Mouse (Mus musculus) kidney, adult 2 months (tissue): ENCODE data around the gene Tspan33. TPM values are rescaled to one million over a fixed set of nuclear protein-coding genes. Genes with fewer than 3 reads are reported as not detected.

ENCODE experiments used
- DNase-seq: peaks from one replicate; pipeline ENCODE4 v3.0.0; 2021
- H3K27ac ChIP-seq: fragments of 200-500 bp; 2 replicates; pipeline ENCODE4 v1.5.1; 2012; ENCODE audit warnings: low read depth, low read length, control low read depth, inconsistent platforms; ENCODE audit not compliant: insufficient read depth
- H3K27me3 ChIP-seq: fragments of 200-500 bp; replicated peaks from 2 replicates; pipeline ENCODE4 v1.6.1; 2012; ENCODE audit warnings: mild to moderate bottlenecking, moderate library complexity, low read length, inconsistent platforms; ENCODE audit not compliant: control insufficient read depth, insufficient read depth
- H3K36me3 ChIP-seq: fragments of 200-500 bp; 2 replicates; pipeline ENCODE4 v1.6.1; 2012; ENCODE audit warnings: mild to moderate bottlenecking, moderate library complexity, low read length, inconsistent platforms; ENCODE audit not compliant: control insufficient read depth, insufficient read depth
- H3K4me1 ChIP-seq: fragments of 200-500 bp; 2 replicates; pipeline ENCODE4 v1.6.1; 2011; ENCODE audit warnings: low read length; ENCODE audit not compliant: control insufficient read depth, insufficient read depth
- H3K4me3 ChIP-seq: fragments of 200-500 bp; 2 replicates; pipeline ENCODE4 v1.5.1; 2011; ENCODE audit warnings: mild to moderate bottlenecking, low read depth, low read length, control low read depth; ENCODE audit not compliant: insufficient read depth
- CTCF ChIP-seq: fragments of 200-500 bp; conservative IDR thresholded peaks from 2 replicates; pipeline ENCODE4 v1.5.1; 2011; ENCODE audit warnings: low read depth, mild to moderate bottlenecking, control low read depth, low read length, moderate library complexity, mixed read lengths; ENCODE audit not compliant: insufficient read depth, insufficient read length
- POLR2A ChIP-seq: fragments of 200-500 bp; IDR thresholded peaks from one replicate; pipeline ENCODE4 v1.6.1; 2011; ENCODE audit warnings: low read depth, low read length, control low read depth
- WGBS: fragments of 180-500 bp; shearing (Covaris S2); methylation state at CpG from one replicate; pipeline ENCODE4 v1.1.7; 2018; 5-methylcytosine and 5-hydroxymethylcytosine counted together
- polyA plus RNA-seq: library from polyadenylated mRNA; depleted of rRNA; stranded (reverse); fragments of >200 nt; gene quantifications from 2 replicates; pipeline ENCODE4 v1.2.3, GENCODE M21; 2012

Tspan33 gene
- polyA plus RNA-seq, 1 experiment, result 39.8 TPM

GRCm38 (mm10) chr6:29697548-29697947 is 3.5 kb downstream of the Tspan33 start:
- Histone ChIP-seq H3K36me3 (no peaks in the 10 kb centered on the region), H3K4me1 (peaks cover 3% of the 10 kb centered on the region; the same call in 1 of the 2 replicates), H3K4me3 (no peak overlapping the region), H3K27ac (no peak overlapping the region), H3K27me3 (no peaks in the 10 kb centered on the region)
- WGBS, result 58% methylated on average over 3 of the region's 3 CpGs
- TF ChIP-seq POLR2A, result no peak
- no peak for TF ChIP-seq CTCF
- DNase-seq, result no peak

GRCm38 (mm10) chr6:29699085-29699745 is 5.2 kb downstream of the Tspan33 start:
- 91% methylated on average over 7 of the region's 7 CpGs for WGBS
- Histone ChIP-seq H3K27me3 (no peaks in the 10 kb centered on the region), H3K4me3 (no peak overlapping the region), H3K4me1 (peaks cover 3% of the 10 kb centered on the region; the same call in 1 of the 2 replicates), H3K36me3 (no peaks in the 10 kb centered on the region), H3K27ac (no peak overlapping the region)
- no peak for DNase-seq
- TF ChIP-seq POLR2A (no peak), CTCF (no peak)

- DNase-seq, result no peak
- no peaks in the 10 kb centered on the region for H3K27me3 ChIP-seq
- no peak overlapping the region for H3K4me3 ChIP-seq
- H3K36me3 ChIP-seq, result no peaks in the 10 kb centered on the region
- H3K4me1 ChIP-seq, result peaks cover 6% of the 10 kb centered on the region; the same call in 1 of the 2 replicates
- WGBS, result 77% methylated on average over 6 of the region's 6 CpGs
- no peak overlapping the region for H3K27ac ChIP-seq
- TF ChIP-seq POLR2A (no peak), CTCF (no peak)
These were observed 7.0 kb downstream of the Tspan33 start for GRCm38 (mm10) chr6:29701051-29701450.

GRCm38 (mm10) chr6:29702126-29702525 is 8.1 kb downstream of the Tspan33 start:
- no peak overlapping the region for H3K4me3 ChIP-seq
- TF ChIP-seq POLR2A (no peak), CTCF (no peak)
- no peak overlapping the region for H3K27ac ChIP-seq
- WGBS, result 83% methylated on average over 3 of the region's 3 CpGs
- H3K4me1 ChIP-seq, result peaks cover 6% of the 10 kb centered on the region; the same call in 1 of the 2 replicates
- H3K27me3 ChIP-seq, result no peaks in the 10 kb centered on the region
- no peak for DNase-seq
- no peaks in the 10 kb centered on the region for H3K36me3 ChIP-seq

GRCm38 (mm10) chr6:29704143-29704542 is 10.1 kb downstream of the Tspan33 start:
- WGBS, result 76% methylated on average over 5 of the region's 5 CpGs
- Histone ChIP-seq H3K36me3 (no peaks in the 10 kb centered on the region), H3K27ac (no peak overlapping the region), H3K27me3 (no peaks in the 10 kb centered on the region), H3K4me1 (peaks cover 6% of the 10 kb centered on the region; the same call in 1 of the 2 replicates), H3K4me3 (no peak overlapping the region)
- TF ChIP-seq POLR2A (no peak), CTCF (no peak)
- no peak for DNase-seq

- no peak for DNase-seq
- no peaks in the 10 kb centered on the region for H3K36me3 ChIP-seq
- TF ChIP-seq CTCF (no peak), POLR2A (no peak)
- peaks cover 6% of the 10 kb centered on the region; the same call in 1 of the 2 replicates for H3K4me1 ChIP-seq
- WGBS, result 71% methylated on average over 2 of the region's 2 CpGs
- H3K27ac ChIP-seq, result no peak overlapping the region
- H3K4me3 ChIP-seq, result no peak overlapping the region
- no peaks in the 10 kb centered on the region for H3K27me3 ChIP-seq
These were observed 13.9 kb downstream of the Tspan33 start for GRCm38 (mm10) chr6:29707902-29708301.

- no peak for DNase-seq
- Histone ChIP-seq H3K36me3 (no peaks in the 10 kb centered on the region), H3K4me1 (peaks cover 3% of the 10 kb centered on the region; the same call in 1 of the 2 replicates), H3K27me3 (no peaks in the 10 kb centered on the region), H3K4me3 (no peak overlapping the region), H3K27ac (no peak overlapping the region)
- 68% methylated on average over 3 of the region's 3 CpGs for whole genome bisulfite sequencing
- TF ChIP-seq POLR2A (no peak), CTCF (no peak)
These were observed 17.3 kb downstream of the Tspan33 start for GRCm38 (mm10) chr6:29711318-29711717.
